Mouse (Mus musculus): Measurements from ENCODE around the gene Gm42791.

GRCm38 (mm10) chr5:148929116-148929449 is 65.9 kb downstream of the Gm42791 start, which contains the start of gene Katnal1:
- no peak for TF ChIP-seq CTCF (IDR thresholded peaks at IDR 0.05; ENCODE audit: insufficient read depth, low read length)
- no peak for TF ChIP-seq POLR2A (IDR thresholded peaks at IDR 0.05; ENCODE audit: borderline replicate concordance, extremely low read depth, low read depth, low read length)

Measured in lung, adult 2 months (tissue).